ENCODE assay signal across 9 mouse cellular contexts in genomic region chr1:38856196-38856595, GRCm38 (mm10). TPM values are rescaled to one million over a fixed set of nuclear protein-coding genes. Genes with fewer than 3 reads are reported as not detected.
DNase-seq lines count a peak whose midpoint lies in the region; ATAC-seq and TF ChIP-seq lines count a peak whose summit lies in the region.
"Had no signal": no experiment of that assay in that cellular context is flagged by ENCODE, and none has a peak within 500 bp of the region (broad histone marks: within the 10 kb centered on the region; RNA-seq: fewer than 3 reads in every experiment).

No protein-coding gene starts in this region.

- H3K27ac ChIP-seq in liver, adult 2 months (replicated peaks; ENCODE audit: insufficient read depth, low read depth, low read length) = no peak overlapping the region
- H3K27ac ChIP-seq in liver, embryonic 12.5 days = no peak overlapping the region
- H3K27ac ChIP-seq in limb, embryonic 14.5 days (replicated peaks; ENCODE audit: low read depth, low read length) = no peak overlapping the region
- H3K27ac ChIP-seq: heart, embryonic 13.5 days had no signal

- TF ChIP-seq CTCF in liver, adult 2 months (IDR thresholded peaks at IDR 0.05; ENCODE audit: low read depth, low read length) = peak; percentile 74

- H3K79me2 ChIP-seq in liver, adult 2 months (ENCODE audit: control insufficient read depth, insufficient read depth, low read length) = no peaks in the 10 kb centered on the region

- no peak overlapping the region for H3K4me3 ChIP-seq in liver, adult 2 months (ENCODE audit: insufficient read depth, low read depth, low read length)
- H3K4me3 ChIP-seq in liver, embryonic 12.5 days = no peak overlapping the region
- H3K4me3 ChIP-seq in limb, embryonic 14.5 days (replicated peaks; ENCODE audit: low read length) = no peak overlapping the region
- H3K4me3 ChIP-seq: heart, embryonic 13.5 days had no signal

- no peak for ATAC-seq in liver, embryonic 12.5 days
- ATAC-seq in limb, embryonic 14.5 days (ENCODE audit: low FRiP score, low read depth) = no peak
- no peak for ATAC-seq in erythroblast, adult 5-6 weeks (replicated peaks; ENCODE audit: low FRiP score, poor library complexity, severe bottlenecking)

- H3K36me3 ChIP-seq in liver, adult 2 months (ENCODE audit: control insufficient read depth, insufficient read depth, low read length) = no peaks in the 10 kb centered on the region
- no peaks in the 10 kb centered on the region for H3K36me3 ChIP-seq in liver, embryonic 12.5 days
- no peaks in the 10 kb centered on the region for H3K36me3 ChIP-seq in limb, embryonic 14.5 days (ENCODE audit: control insufficient read depth, insufficient read depth, low read length)
- H3K36me3 ChIP-seq: heart, embryonic 13.5 days had no signal

- no peaks in the 10 kb centered on the region for H3K9me3 ChIP-seq in liver, embryonic 12.5 days (replicated peaks)
- no peaks in the 10 kb centered on the region for H3K9me3 ChIP-seq in limb, embryonic 14.5 days (ENCODE audit: control insufficient read depth, low read length)
- H3K9me3 ChIP-seq: heart, embryonic 13.5 days had no signal

- peaks cover under 1% of the 10 kb centered on the region; the same call in 1 of the 2 replicates for H3K4me1 ChIP-seq in liver, adult 2 months (ENCODE audit: control insufficient read depth, insufficient read depth, low read length)
- no peaks in the 10 kb centered on the region for H3K4me1 ChIP-seq in liver, embryonic 12.5 days
- H3K4me1 ChIP-seq in limb, embryonic 14.5 days (ENCODE audit: control insufficient read depth, insufficient read depth, low read length) = no peaks in the 10 kb centered on the region
- H3K4me1 ChIP-seq: heart, embryonic 13.5 days had no signal

- WGBS in liver, adult 2 months = 14% methylated on average over 3 of the region's 3 CpGs
- WGBS in liver, embryonic 12.5 days (ENCODE audit: insufficient replicate concordance) = 10% methylated on average over 3 of the region's 3 CpGs
- WGBS in limb, embryonic 14.5 days = 16% methylated on average over 3 of the region's 3 CpGs

- TF ChIP-seq POLR2A in liver, adult 2 months (IDR thresholded peaks at IDR 0.05; ENCODE audit: extremely low read depth, insufficient read depth, low read length) = no peak
- no peak for TF ChIP-seq POLR2A in limb, embryonic 14.5 days (IDR thresholded peaks at IDR 0.05; ENCODE audit: borderline replicate concordance, extremely low read depth, insufficient read depth, insufficient read length)

- no peaks in the 10 kb centered on the region for H3K27me3 ChIP-seq in liver, adult 2 months (ENCODE audit: control insufficient read depth, insufficient read depth, low read length)
- H3K27me3 ChIP-seq in liver, embryonic 12.5 days (replicated peaks) = 0 out of 2 replicates have a peak, but pooled peaks cover 3% of the 10 kb centered on the region
- no peaks in the 10 kb centered on the region for H3K27me3 ChIP-seq in limb, embryonic 14.5 days (ENCODE audit: control insufficient read depth, insufficient read depth, low read length)

- peak; percentile 24 for DNase-seq in liver, adult 2 months (ENCODE audit: extremely low read depth, low read depth, low spot score)
- peak; percentile 84 for DNase-seq in R1 (ENCODE audit: low read depth, low spot score)
- peak; percentile 74 for DNase-seq in cerebellum, adult 9-10 months
- peak; percentile 42 to 48 for DNase-seq in frontal cortex, postnatal 25 days (ENCODE audit: low spot score in 2 of 2)
- peak; percentile 78 for DNase-seq in limb, embryonic 14.5 days (ENCODE audit: low spot score)
- peak; percentile 33 to 48 for DNase-seq in right cerebral cortex, postnatal 36 days (ENCODE audit: low spot score in 2 of 2)

- H3K4me2 ChIP-seq in liver, embryonic 12.5 days = no peak overlapping the region
- H3K4me2 ChIP-seq in limb, embryonic 14.5 days (replicated peaks; ENCODE audit: low read depth, low read length, severe bottlenecking) = no peak overlapping the region
- H3K4me2 ChIP-seq: heart, embryonic 13.5 days had no signal

- no peak overlapping the region for H3K9ac ChIP-seq in liver, adult 2 months (ENCODE audit: low read depth, low read length)
- no peak overlapping the region for H3K9ac ChIP-seq in liver, embryonic 12.5 days
- no peak overlapping the region for H3K9ac ChIP-seq in limb, embryonic 14.5 days (ENCODE audit: low read depth, low read length, severe bottlenecking)
- H3K9ac ChIP-seq: heart, embryonic 13.5 days had no signal

RNA-seq across cellular contexts. Expression of gene Lonrf2, which starts 19.7 kb away (rescaled TPM):
- not detected in 2 replicates for total RNA-seq in liver, adult 2 months (2014; rRNA removed)
- not detected in 2 replicates for polyA plus RNA-seq in liver, adult 2 months (2012; rRNA removed)
- 0.15 and 0.31 TPM in 2 replicates for polyA plus RNA-seq in liver, embryonic 12.5 days (2016; fragmentation: Nextera tagmentation; extraction: Ambion mirVana)
- polyA plus RNA-seq in limb, embryonic 14.5 days (2012; rRNA removed) = 6.7 and 7.3 TPM in 2 replicates
- 2.7 and 2.9 TPM in 2 replicates for polyA plus RNA-seq in limb, embryonic 14.5 days (2014; fragmentation: Nextera tagmentation; extraction: Ambion mirVana)
- 0.42 and 0.77 TPM in 2 replicates for total RNA-seq in erythroblast, adult 5-6 weeks (2015; ENCODE audit: low replicate concordance)
- total RNA-seq in erythroblast, adult 5-6 weeks (2017; ENCODE audit: low replicate concordance) = 0.14 and 0.17 TPM in 2 replicates

RNA-seq across cellular contexts. Expression of gene Chst10, which starts 41.8 kb away (rescaled TPM):
- total RNA-seq in liver, adult 2 months (2014; rRNA removed) = 0.07 and 0.09 TPM in 2 replicates
- 0.05 and 0.07 TPM in 2 replicates for polyA plus RNA-seq in liver, adult 2 months (2012; rRNA removed)
- 0.61 and 0.86 TPM in 2 replicates for polyA plus RNA-seq in liver, embryonic 12.5 days (2016; fragmentation: Nextera tagmentation; extraction: Ambion mirVana)
- 5.2 and 5.4 TPM in 2 replicates for polyA plus RNA-seq in limb, embryonic 14.5 days (2012; rRNA removed)
- 10.7 and 11.7 TPM in 2 replicates for polyA plus RNA-seq in limb, embryonic 14.5 days (2014; fragmentation: Nextera tagmentation; extraction: Ambion mirVana)
- 20.0 and 26.1 TPM in 2 replicates for total RNA-seq in erythroblast, adult 5-6 weeks (2015; ENCODE audit: low replicate concordance)
- 24.4 and 40.0 TPM in 2 replicates for total RNA-seq in erythroblast, adult 5-6 weeks (2017; ENCODE audit: low replicate concordance)

Comparison
In these comparisons a context has a peak if more than half of its experiments do, and no peak if none do; other contexts are left out.
1. DNase-seq: peak in every context shown above with its lines; median percentile 84 in R1; 78 in limb, embryonic 14.5 days; 74 in cerebellum, adult 9-10 months; 45 in frontal cortex, postnatal 25 days; 40 in right cerebral cortex, postnatal 36 days; 24 in liver, adult 2 months.